Mouse (Mus musculus) brain, adult 10 weeks (tissue): ENCODE data around the gene Irf2. TPM values are rescaled to one million over a fixed set of nuclear protein-coding genes. Genes with fewer than 3 reads are reported as not detected.

ENCODE experiments used
- polyA plus RNA-seq: library from polyadenylated mRNA; stranded (reverse); fragments of 350-450 nt; fragmentation: Illumina TruSeq; extraction: RNeasy Lipid Tissue Mini Kit (QIAGEN cat#74804); gene quantifications from one replicate; pipeline ENCODE4 v1.2.3, GENCODE M21; 2015; ENCODE audit warnings: low read depth, low replicate concordance

Irf2 gene
- polyA plus RNA-seq = 23.8 TPM

DNA sequence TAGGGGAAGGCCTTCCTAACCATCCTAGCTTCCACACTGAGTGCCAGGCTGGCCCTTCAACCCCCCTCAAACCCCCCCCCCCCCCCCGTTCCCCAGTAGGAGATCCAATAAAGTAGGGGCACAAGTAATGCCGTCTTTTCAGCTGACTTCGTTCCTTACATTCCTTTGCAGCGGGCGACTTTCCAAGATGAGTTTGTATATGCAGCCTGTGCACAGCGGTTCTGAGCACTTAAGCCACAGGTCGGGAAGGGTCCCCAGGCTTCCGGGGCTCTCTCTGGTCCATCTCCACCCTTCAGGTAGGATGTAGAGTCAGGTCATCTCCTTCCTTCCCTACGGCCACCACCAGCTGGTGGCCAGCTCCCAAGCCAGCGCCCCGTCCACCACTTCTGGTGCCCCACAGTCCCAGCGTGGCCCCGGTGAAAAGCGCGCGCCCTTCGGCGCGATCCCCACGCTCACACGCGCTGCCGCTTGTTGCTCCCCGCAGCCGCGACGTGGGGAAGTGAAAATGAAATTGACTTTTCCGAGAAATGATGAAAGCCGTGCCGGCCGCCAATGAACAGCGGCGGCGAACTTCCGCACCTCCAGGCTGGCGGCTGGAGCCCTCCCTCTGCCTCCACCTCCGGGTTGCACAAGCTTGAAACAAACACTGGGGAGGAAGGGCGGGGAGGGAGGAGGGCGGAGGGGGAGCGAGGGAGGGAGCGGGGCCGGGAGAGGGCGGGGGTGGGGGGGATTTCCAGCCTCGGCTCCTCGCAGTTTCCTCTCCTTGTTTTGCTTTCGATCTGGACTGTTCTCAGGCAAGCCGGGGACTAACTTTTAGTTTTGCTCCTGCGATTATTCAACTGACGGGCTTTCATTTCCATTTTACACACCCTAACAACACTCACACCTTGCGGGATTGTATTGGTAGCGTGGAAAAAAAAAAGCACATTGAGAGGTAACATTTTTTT lies at the start of gene Irf2:
TSS of gene Irf2 (plus strand) at position 730 of the 947 bp plus-strand sequence.

Other genes with a start within 250 kb of the Irf2 start
- gene Cenpu, start 187.7 kb upstream of the Irf2 start, polyA plus RNA-seq = 3.6 TPM
- gene Primpol, start 122.5 kb upstream of the Irf2 start, polyA plus RNA-seq = 4.7 TPM
- gene Casp3, start 122.4 kb upstream of the Irf2 start, polyA plus RNA-seq = 11.8 TPM
- gene Enpp6, start 247.2 kb downstream of the Irf2 start, polyA plus RNA-seq = 9.9 TPM